Mouse (Mus musculus) kidney, postnatal 0 days (tissue): ENCODE results near the gene Insl5. TPM values are rescaled to one million over a fixed set of nuclear protein-coding genes. Genes with fewer than 3 reads are reported as not detected.

ENCODE experiments used
- ATAC-seq: fragments of 200-750 bp; cut with Nextera tagmentation; replicated peaks from 2 replicates; pipeline ENCODE4 v1.8.0; 2017; ENCODE audit warnings: low read depth, moderate number of reproducible peaks, moderate TSS enrichment, moderate library complexity; ENCODE audit not compliant: low FRiP score
- DNase-seq: peaks from one replicate; pipeline ENCODE4 v3.0.0-alpha.2; 2016; ENCODE audit warnings: low spot score
- H3K27ac ChIP-seq: fragments of 300-500 bp; sonication (generic); 2 replicates; pipeline ENCODE4 v1.5.1; 2014; ENCODE audit warnings: mild to moderate bottlenecking
- H3K27me3 ChIP-seq: fragments of 300-500 bp; sonication (generic); 2 replicates; pipeline ENCODE4 v1.6.1; 2014; ENCODE audit warnings: low read length, mixed read lengths; ENCODE audit not compliant: insufficient read depth
- H3K36me3 ChIP-seq: fragments of 300-500 bp; sonication (generic); 2 replicates; pipeline ENCODE4 v1.6.1; 2014; ENCODE audit warnings: low read length, mixed read lengths; ENCODE audit not compliant: insufficient read depth
- H3K4me1 ChIP-seq: fragments of 300-500 bp; sonication (generic); replicated peaks from 2 replicates; pipeline ENCODE4 v1.6.1; 2014; ENCODE audit warnings: antibody characterized with exemption, low read length, mixed read lengths; ENCODE audit not compliant: insufficient read depth
- H3K4me2 ChIP-seq: fragments of 300-500 bp; sonication (generic); 2 replicates; pipeline ENCODE4 v1.6.1; 2014; ENCODE audit warnings: mild to moderate bottlenecking, low read length, moderate library complexity, mixed read lengths
- H3K4me3 ChIP-seq: fragments of 300-500 bp; sonication (generic); replicated peaks from 2 replicates; pipeline ENCODE4 v1.5.1; 2014; ENCODE audit warnings: low read depth, low read length
- H3K9ac ChIP-seq: fragments of 300-500 bp; sonication (generic); 2 replicates; pipeline ENCODE4 v1.6.1; 2014; ENCODE audit warnings: low read depth, low read length
- H3K9me3 ChIP-seq: fragments of 300-500 bp; sonication (generic); replicated peaks from 2 replicates; pipeline ENCODE4 v1.6.1; 2016; ENCODE audit warnings: low read length, inconsistent platforms, mixed read lengths
- CTCF ChIP-seq: IDR thresholded peaks from 2 replicates; pipeline ENCODE4 v1.5.1; 2016; ENCODE audit warnings: antibody characterized with exemption, low read depth, mild to moderate bottlenecking, moderate library complexity
- WGBS: fragments of 180-500 bp; shearing (Covaris S2); extraction: QIAGEN DNeasy Blood & Tissue Kit; methylation state at CpG from one replicate; pipeline ENCODE4 v1.1.7; 2014; 5-methylcytosine and 5-hydroxymethylcytosine counted together
- polyA plus RNA-seq: library from polyadenylated mRNA; unstranded; fragments of >200 nt; fragmentation: Nextera tagmentation; extraction: Ambion mirVana; gene quantifications from 2 replicates; pipeline ENCODE4 v1.2.1, GENCODE M21; 2015

The Insl5 gene
- polyA plus RNA-seq, 1 experiment from 2014 or later = not detected

- no peak overlapping the region for H3K9ac ChIP-seq
- H3K4me1 ChIP-seq = no peaks in the 10 kb centered on the region
- 78% methylated on average over 11 of the region's 11 CpGs for WGBS
- DNase-seq (no peak), ATAC-seq (no peak)
- no peaks in the 10 kb centered on the region for H3K36me3 ChIP-seq
- H3K27ac ChIP-seq = no peak overlapping the region
- H3K9me3 ChIP-seq = no peaks in the 10 kb centered on the region
- H3K4me3 ChIP-seq = no peak overlapping the region
- no peak overlapping the region for H3K4me2 ChIP-seq
- no peaks in the 10 kb centered on the region for H3K27me3 ChIP-seq
- TF ChIP-seq CTCF = no peak
Observed at GRCm38 (mm10) chr4:103048046-103048445, 21.4 kb upstream of the Insl5 start.

- H3K4me1 ChIP-seq = no peaks in the 10 kb centered on the region
- peak; percentile 38; the same call in 1 of the 2 replicates for TF ChIP-seq CTCF
- no peak overlapping the region for H3K4me2 ChIP-seq
- H3K9me3 ChIP-seq = no peaks in the 10 kb centered on the region
- no peak overlapping the region for H3K4me3 ChIP-seq
- H3K36me3 ChIP-seq = no peaks in the 10 kb centered on the region
- DNase-seq (no peak), ATAC-seq (no peak)
- 94% methylated on average over 11 of the region's 11 CpGs for WGBS
- no peaks in the 10 kb centered on the region for H3K27me3 ChIP-seq
- no peak overlapping the region for H3K9ac ChIP-seq
- H3K27ac ChIP-seq = no peak overlapping the region
Observed at GRCm38 (mm10) chr4:103042997-103043396, 16.4 kb upstream of the Insl5 start.

- no peak for DNase-seq
- Histone ChIP-seq H3K4me3 (no peak overlapping the region), H3K9me3 (no peaks in the 10 kb centered on the region), H3K4me2 (no peak overlapping the region), H3K27me3 (no peaks in the 10 kb centered on the region), H3K9ac (no peak overlapping the region), H3K36me3 (no peaks in the 10 kb centered on the region), H3K4me1 (no peaks in the 10 kb centered on the region), H3K27ac (no peak overlapping the region)
- WGBS = 59% methylated on average over 5 of the region's 5 CpGs
- no peak for ATAC-seq
- no peak for TF ChIP-seq CTCF
Observed at GRCm38 (mm10) chr4:103039838-103040191, 13.2 kb upstream of the Insl5 start.

GRCm38 (mm10) chr4:103039103-103039837 is 12.6 kb upstream of the Insl5 start:
- no peak overlapping the region for H3K9ac ChIP-seq
- H3K4me3 ChIP-seq = no peak overlapping the region
- DNase-seq = no peak
- no peaks in the 10 kb centered on the region for H3K4me1 ChIP-seq
- no peaks in the 10 kb centered on the region for H3K27me3 ChIP-seq
- no peak for ATAC-seq
- no peaks in the 10 kb centered on the region for H3K9me3 ChIP-seq
- whole genome bisulfite sequencing = 64% methylated on average over 14 of the region's 14 CpGs
- no peaks in the 10 kb centered on the region for H3K36me3 ChIP-seq
- H3K27ac ChIP-seq = no peak overlapping the region
- no peak overlapping the region for H3K4me2 ChIP-seq
- TF ChIP-seq CTCF = no peak

- DNase-seq = peak; percentile 87
- Histone ChIP-seq H3K9me3 (no peaks in the 10 kb centered on the region), H3K36me3 (no peaks in the 10 kb centered on the region), H3K27me3 (no peaks in the 10 kb centered on the region), H3K4me3 (no peak overlapping the region), H3K4me2 (no peak overlapping the region), H3K27ac (no peak overlapping the region), H3K9ac (no peak overlapping the region), H3K4me1 (no peaks in the 10 kb centered on the region)
- WGBS = 32% methylated on average over 13 of the region's 13 CpGs
- TF ChIP-seq CTCF = no peak
- peak; percentile 68; the same call in 1 of the 2 replicates for ATAC-seq
Observed at GRCm38 (mm10) chr4:103028177-103029088, 1.8 kb upstream of the Insl5 start.

- Histone ChIP-seq H3K27me3 (no peaks in the 10 kb centered on the region), H3K36me3 (no peaks in the 10 kb centered on the region), H3K4me2 (no peak overlapping the region), H3K4me3 (no peak overlapping the region), H3K9me3 (no peaks in the 10 kb centered on the region), H3K4me1 (no peaks in the 10 kb centered on the region), H3K9ac (no peak overlapping the region), H3K27ac (no peak overlapping the region)
- ATAC-seq (no peak), DNase-seq (no peak)
- no peak for TF ChIP-seq CTCF
- WGBS = 40% methylated on average over 7 of the region's 7 CpGs
Observed at GRCm38 (mm10) chr4:103027745-103028144, 1.1 kb upstream of the Insl5 start.
